Mouse (Mus musculus): Measurements from ENCODE around the gene Csnk1g2.

DNA sequence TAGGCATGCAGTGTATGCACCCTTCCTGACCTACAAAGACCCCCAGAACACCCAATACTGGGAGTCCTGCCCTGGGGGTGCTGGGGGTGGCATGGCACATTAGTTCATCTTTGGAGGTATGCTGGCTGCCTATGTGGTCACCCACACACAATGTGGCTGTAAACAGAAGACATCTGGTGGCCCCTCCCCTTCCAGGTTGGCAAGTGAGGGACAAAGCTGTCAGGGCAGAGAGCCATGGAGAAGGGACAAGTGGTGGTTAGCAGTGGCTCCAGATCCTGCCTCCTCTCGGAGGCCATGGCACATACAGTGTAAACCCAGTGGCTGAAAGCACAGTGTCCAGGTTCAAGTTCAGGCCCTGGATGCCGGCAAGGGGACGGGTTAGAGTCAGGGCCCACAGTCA is 64.0 kb downstream of the Csnk1g2 start:
- no peak for TF ChIP-seq CTCF (IDR thresholded peaks at IDR 0.05; ENCODE audit: extremely low read depth, insufficient read depth, low read length)
- TF ChIP-seq POLR2A (IDR thresholded peaks at IDR 0.05; ENCODE audit: extremely low read depth, insufficient read depth, low read length): no peak

Measured in cortical plate, adult 2 months (tissue).